Mouse (Mus musculus): ENCODE measurements around the gene 9230112D13Rik.

Gene 9230112D13Rik

DNA sequence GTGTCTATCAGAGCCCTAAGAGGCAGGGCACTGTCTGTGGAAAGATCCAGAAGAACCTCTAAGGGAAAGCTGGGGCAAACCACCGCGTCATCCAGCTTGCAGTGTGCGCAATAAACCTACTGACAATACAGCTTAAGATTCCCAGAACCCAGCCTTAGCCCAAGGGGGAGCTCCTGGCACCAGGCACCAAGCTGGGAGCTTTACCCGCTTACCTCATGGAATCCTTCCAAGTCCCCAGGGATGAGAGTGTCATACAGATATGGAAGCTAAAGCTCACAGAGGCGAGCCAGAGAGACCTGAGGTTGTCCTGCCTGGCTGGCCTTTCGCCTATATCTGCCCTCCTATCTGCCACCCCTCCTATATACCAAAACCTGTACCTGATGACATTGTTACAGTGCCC, 21.0 kb upstream of the 9230112D13Rik start:
- in situ Hi-C loops (cut with MboI, MseI): no loop called here

DNA sequence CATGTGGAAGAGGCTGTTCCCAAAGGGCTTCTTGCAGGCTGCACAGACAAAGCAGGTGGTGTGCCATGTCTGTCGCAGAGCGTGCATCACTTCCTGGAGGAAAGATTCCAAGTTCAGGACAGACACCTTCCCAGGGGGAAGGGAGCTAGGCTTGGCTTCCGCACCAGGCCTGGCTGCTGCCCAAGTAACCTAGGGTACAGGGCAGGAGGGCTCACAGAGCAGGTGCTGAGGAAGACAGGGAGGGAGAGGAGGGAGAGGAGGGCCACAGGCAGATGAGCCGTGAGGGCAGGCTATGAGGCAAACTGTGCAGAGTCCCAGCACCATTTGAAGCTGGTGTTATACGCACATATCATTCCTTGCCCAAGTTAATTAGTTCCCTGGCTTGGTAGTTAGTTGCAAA, 19.3 kb upstream of the 9230112D13Rik start:
- in situ Hi-C loops (cut with MboI, MseI): no loop called here

DNA sequence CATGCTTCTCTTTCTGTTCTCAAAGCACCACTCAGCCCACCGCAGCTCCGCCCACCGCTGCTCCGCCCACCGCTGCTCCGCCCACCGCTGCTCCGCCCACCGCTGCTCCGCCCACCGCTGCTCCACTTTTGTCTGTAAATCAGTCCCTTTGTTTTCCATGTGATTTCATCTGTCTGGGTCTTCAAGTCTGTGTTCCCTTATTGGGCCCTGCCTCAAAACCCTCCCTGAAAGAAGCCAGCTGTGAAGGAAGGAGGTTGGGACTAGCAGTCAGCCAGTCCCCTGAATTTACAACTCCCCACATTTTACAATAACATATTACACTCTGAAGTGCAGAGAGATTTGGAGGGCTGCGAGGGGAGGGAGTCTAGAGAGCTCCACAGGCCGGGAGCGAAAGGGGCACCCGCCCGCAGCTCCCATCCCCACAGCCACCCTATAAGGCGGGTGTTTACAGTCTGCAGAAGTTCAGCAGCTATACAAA, 18.1 kb upstream of the 9230112D13Rik start:
- in situ Hi-C loops (cut with MboI, MseI): no loop called here

DNA sequence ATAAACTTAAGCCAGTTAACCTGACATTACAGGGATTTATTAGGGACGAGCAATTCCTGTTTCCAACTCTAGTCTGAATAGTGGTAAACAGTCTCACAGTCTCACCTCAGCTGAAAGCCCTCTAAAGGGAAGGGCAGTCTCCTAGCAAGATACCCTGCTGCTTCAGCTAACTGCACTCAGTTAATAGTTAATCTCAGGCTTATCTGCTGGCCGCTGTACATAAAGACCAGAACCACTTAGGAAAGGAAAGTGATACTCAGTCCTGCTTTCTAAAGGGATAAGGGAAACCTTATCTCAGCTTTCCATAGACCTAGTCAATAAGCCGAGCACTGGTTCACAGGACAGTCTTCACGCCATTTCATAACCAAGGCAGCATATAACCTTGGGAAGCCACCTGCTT, 13.3 kb upstream of the 9230112D13Rik start:
- in situ Hi-C loops (cut with MboI, MseI): no loop called here

DNA sequence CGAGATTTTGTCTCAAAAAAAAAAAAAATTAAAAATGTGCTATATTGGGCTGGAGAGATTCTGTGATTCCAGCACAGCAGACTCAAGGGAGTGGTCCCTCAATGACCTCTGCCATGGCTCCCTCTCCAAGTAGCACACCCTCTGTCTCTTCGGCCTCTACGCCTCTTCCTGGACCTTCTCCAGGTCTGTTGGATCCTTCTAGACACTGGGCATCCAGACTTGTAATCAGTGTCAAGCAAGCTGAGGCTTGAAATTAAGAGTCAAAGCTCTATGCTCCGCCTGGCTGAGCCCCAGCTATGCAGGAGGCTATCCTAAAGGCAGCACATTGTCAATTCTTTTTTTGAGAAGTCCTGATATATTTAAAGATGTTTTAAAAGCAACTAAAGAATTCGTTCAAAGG, 10.9 kb upstream of the 9230112D13Rik start:
- in situ Hi-C loops (cut with MboI, MseI): no loop called here

DNA sequence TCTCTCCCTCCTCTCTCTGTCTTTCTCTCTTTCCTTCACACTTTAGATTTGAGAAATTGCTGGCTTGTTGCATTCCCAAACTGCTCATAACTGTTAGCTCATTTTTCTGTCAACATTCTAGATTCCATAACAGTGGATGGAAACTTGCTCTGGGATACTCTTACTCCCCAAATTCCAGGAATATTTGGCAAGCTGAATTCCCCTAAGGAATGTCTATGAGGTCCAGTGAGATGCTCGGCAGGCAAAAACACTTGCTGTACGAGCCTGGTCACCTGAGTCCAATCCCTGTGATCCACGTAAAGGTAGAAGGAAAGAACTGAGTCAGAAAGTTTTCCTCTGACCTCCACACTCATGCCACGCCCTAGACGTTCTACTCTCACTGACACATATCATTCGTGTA, 9.9 kb upstream of the 9230112D13Rik start:
- in situ Hi-C loops (cut with MboI, MseI): no loop called here

DNA sequence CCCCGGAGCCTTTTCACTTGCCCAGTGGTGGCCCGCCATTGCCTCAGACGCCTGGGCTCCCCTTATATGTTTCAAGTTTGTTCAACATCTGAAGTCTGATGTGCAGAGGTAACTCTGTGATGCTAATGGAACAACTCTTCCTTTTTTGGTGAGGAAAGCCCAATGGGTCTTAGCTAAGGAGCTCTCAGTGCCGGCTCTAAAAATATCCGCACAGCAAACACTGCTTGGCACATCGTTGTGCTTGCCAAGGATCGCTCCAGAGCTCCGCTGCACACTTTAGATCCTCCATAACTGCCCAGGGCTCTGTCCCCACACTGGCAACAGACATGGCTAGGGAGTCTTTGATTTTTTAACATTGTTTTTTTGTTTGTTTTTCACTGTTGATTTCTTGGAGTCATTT, 6.2 kb upstream of the 9230112D13Rik start:
- in situ Hi-C loops (cut with MboI, MseI): no loop called here

DNA sequence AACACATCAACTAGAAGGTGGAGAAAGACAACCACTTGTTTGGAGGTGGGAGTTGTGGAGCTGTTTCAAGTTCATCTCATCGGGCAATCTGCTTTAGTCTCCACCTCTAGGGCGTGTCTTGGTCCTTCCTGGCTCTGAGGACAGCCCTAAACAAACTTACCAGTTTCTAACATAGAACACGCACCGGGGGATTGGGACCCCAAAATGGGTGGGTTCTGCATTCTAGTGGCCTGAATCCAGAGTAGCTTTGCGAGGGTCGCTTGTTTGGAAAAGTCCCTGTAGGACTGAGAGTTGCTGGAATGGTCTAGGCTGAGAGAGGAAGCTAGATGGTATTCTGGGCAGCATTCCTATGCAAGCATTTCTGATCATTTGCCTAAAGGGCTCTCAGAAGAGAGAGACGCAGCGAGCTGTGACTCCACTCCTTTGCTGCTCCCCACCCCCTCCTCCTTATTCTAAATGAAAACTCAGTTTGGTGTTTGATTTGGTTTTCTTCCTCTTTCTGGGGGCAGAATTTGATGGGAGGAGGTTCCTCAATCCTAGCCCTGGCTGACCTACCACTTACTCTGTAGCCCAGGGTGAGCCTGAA, 4.5 kb downstream of the 9230112D13Rik start:
- in situ Hi-C loops (cut with MboI, MseI): no loop called here

DNA sequence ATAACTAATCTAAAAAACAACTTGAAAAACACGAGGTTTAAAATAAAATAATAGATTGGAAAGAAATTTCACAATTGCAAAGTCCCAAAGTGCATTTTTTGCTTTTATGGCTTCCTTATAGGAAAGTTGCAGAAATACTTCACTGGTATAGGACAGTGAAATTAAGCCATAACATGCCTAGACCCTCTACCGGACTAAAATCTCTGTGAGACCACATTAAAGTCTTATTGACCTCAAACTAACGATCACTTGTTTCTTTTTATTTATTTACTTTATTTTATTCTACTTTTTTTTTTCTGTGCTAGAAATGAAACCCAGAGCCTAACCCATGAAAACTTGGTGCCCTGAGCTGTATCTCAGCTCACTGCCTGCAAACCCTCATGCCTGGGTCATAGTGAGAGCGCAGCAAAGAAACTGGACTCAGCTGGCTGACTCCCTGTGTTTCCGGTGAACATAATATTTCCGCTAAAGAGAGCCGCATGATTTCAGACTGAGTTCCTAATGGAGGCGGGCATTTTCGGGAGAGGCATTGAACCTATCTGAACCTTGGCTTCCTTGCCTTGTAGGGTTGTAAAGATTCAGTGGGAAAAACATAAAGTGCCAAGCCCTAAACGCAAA, 5.5 kb downstream of the 9230112D13Rik start:
- in situ Hi-C loops (cut with MboI, MseI): no loop called here

DNA sequence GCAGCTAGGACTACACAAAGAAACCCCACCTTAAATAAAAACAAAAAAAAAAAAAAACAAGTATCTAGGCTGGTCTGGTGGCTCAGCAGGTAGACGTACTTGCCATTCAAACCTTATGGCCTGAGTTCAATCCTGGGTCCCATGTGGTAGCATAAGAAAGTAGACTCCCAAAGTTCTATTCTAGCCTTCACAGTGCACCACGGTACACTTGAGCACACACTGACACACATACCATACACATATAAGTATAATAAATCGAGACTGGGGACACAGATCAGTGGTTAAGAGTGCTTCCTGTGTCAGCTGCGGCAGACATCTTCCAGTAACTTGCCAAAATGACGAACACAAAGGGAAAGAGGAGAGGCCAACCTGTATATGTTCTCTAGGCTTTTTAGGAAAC, 6.7 kb downstream of the 9230112D13Rik start:
- in situ Hi-C loops (cut with MboI, MseI): no loop called here

DNA sequence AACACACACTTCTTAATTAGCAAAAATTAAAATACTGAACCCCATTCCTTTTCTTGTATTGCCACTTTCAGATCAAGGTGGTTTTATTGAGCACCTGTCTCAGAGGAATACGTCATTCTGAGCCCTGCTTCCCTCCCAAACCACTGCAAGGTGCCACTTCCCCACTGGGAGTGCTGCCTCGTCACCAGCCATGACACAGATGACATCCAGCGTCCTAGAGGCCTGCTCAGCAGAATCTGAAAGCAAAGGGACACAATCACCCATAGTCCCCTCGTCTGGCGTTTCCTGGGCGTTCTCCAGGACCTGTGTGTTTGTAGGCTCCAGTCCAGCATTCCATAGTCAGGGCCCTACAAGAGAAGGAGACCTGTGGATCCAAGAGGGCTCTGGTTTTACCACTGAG, 8.5 kb downstream of the 9230112D13Rik start:
- in situ Hi-C loops (cut with MboI, MseI): no loop called here

DNA sequence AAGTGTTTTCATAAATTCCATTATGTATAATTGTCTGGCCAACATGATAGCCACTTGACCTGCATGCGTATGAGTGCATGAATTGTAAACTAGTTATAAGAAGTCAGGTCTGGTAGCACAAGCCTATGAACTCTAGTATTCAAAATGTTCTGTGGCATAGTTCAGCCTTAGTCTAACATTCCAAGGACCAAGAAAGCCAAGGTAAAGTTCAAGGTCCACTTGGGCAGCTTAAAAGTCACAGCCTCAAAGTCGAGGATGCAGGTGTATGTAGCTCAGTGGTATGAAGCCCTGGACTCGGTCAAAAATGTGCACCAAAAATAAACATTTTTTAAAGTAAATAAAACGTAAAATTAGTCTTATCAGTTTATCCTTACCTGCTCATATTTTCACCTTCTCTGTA, 10.0 kb downstream of the 9230112D13Rik start:
- in situ Hi-C loops (cut with MboI, MseI): no loop called here

DNA sequence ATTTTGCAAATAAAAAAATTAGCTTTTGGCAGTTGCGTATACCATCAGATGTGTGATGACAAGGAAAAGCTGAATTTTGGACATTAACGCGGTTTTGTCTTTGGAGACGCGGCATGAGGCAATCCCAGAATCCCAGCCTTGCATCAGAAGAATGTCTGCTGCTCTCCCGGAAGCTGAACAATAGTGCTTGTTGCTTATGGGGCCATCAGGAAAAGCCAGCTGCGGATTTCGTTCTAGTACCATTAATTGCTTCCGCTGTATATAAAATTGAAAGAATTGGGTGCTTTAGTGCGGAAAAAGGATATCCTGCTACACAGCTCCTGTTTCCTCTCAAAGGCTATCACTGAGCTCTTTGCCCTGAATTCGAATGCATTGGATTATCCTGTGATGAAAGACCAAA, 10.7 kb downstream of the 9230112D13Rik start:
- in situ Hi-C loops (cut with MboI, MseI): no loop called here

DNA sequence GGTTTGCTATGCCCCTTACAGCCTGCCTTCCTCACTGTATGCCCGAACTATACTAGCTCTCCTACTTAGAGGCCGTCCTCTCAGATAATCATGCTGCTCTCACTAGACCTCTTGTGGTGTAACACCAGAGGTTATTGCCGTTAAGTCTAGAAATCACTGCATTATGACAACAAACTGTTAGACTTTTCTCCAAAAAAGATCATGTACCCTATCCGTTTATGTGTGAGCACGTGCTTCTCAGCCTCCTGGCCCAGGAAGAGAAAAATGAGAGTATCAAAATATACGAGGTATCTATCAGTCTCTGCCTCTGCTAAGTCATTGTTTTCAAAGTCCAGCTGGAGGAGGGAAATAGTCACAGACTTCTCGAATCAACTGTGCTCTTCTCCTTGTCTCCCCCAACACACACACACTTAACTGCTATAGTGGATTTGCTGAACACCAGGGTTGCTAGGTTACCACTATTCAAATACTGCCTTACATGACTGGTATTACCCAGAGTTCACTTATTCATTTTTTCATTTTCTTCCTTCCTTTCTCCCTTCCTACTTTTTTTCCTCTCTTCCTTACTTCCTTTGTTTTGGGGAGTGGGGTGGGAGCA, 13.7 kb downstream of the 9230112D13Rik start:
- in situ Hi-C loops (cut with MboI, MseI): no loop called here

DNA sequence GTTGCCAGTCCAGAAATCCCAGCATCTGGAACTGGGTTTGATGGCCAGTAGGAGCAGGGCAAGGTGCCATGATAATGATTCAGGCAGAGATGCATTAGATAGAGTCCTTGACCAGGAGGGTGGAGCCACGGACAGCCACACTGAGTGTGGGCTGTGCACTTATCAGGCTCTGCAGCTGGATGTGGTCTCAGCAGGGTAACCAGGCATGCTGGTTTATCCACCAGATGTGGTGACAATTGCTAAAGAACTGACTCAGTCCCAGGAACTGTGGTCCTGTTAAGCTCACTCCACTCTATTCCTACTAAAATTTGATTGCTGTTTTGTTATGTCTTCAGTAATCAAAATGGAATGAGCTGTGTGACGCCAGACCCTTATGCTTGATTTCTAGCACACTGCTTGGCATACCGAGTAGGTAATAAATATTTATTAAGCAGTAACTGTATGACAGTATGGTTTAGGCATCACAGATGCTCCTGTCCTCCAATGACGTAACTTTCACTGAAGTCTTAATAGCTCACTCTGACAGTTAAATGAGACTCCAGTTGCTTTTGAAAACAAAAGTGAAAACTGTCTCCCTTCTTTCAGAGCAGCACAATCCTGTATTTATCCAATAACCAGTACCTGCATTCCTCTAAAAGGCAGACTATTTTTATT, 14.3 kb downstream of the 9230112D13Rik start:
- in situ Hi-C loops (cut with MboI, MseI): no loop called here

DNA sequence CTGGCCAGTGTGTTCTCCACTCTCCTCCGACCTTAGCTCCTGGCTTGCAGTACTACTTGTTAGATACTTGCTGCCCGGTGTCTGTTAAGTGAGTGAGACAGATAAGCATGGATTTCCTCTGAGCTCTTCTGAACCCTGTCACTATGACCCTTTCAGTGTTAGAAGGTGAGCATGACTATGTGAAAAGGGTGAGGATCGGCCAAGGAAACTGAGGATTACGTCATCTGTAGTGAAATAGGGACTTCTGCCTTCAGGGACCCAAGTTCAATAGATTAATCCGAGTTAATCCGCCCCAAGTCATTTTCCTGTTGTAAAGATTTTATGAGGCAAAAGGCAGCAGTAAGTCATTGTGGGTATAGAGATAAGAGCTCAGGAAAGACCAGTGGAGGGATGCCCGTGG, 17.3 kb downstream of the 9230112D13Rik start:
- in situ Hi-C loops (cut with MboI, MseI): no loop called here

DNA sequence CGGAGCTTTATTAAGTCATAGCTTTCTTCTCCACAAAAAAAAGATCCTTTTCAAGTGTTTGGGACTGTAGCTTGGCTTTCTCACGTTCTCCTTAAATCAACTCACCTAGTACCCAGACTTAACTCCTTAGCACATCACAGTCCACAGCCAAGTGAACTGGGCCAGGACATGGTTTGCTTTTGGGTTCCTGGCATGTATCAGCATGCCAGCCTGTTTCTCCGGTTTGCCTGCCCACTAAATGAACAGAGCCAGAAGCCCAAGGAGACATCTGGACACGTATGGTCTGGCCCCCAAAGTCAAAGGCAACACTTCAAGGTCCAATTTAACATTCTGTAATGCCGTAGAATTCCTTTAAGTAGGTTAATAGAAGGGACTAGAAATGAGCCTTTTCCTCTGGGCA, 18.2 kb downstream of the 9230112D13Rik start:
- in situ Hi-C loops (cut with MboI, MseI): loop anchor here (5.0 kb wide), 2 partner anchors 43 to 158 kb away; no protein-coding TSS in a partner anchor

DNA sequence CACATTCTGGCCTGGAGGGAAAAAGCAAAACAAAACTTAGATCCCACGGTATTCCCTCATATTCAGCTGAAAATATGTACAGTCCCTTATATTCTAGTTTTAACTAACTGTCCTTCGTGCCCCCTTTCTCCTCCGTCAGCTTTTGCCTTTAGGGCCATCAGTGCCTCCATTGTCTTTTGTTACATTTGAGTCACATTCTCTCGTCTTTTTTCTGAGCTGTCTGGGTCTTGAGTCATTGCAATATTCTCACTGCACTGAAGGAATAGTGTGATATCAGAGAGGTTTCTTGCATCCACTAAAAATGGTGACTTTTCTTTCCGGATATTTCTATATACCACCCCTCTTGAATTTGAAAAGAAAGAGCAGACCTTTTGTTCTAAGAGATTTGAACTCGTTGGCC, 18.8 kb downstream of the 9230112D13Rik start:
- in situ Hi-C loops (cut with MboI, MseI): loop anchor here (5.0 kb wide), 2 partner anchors 44 to 159 kb away; no protein-coding TSS in a partner anchor

DNA sequence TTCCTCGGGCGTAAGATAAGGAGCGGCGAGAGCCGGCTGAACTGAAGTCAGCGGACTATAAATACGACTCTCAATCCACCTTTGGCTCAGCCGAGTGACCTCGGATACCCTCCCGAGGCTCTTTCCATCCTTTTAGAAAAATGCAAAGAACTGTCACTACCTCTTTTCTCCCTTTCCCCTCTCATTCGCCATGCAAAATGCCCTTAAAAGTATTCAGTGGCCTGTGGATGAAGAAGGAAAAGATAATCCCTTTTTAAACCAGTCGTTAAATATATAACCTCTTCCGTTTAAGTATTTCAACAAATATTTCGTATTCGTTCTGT, 19.3 kb downstream of the 9230112D13Rik start, which contains the start of gene Bmpr1a:
TSS of gene Bmpr1a (minus strand) at position 17 of the 323 bp plus-strand sequence.
- in situ Hi-C loops (cut with MboI, MseI): loop anchor here (5.0 kb wide), 2 partner anchors 44 to 159 kb away; no protein-coding TSS in a partner anchor

DNA sequence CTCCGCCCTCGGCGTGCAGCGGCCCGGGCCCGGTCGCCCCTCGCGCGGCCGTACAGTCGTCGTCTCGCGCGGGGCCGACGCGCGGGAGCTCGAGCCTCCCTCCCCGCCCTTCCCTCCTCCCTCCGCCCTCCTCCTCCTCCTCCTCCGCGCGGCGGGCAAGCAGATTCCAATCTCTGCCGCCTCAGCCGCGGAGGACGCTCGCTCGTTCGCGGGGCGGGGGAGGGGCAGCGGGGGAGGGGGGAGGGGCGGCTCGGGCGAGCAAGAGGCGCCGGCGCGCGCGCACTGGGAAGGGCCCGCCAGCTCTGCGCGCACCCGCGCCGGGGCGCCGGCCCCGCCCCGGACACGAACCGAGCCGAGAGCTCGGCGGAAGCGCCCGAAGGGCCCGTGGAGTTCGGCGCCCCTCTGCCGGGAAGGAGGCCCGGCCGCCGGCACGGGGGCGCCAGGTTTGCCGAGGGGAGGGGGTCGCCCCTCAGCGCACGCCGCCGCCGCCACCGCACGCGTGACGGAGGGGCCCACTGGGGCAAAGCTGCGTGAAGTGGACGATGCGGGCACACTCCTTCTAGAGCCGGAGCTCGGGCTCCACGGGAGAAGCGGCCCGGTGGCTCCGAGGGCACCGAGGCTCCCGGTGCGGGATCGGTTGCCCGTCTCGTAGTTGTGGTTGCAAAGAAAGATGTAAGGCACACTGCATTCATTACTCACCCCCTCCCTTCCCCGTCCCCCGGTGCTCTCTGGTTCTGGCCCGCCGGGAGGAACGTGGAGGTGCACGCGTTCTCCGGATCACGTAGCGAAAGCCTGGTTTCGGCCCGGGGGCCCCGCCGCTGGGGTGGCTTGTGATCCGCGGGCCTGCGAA, 19.9 kb downstream of the 9230112D13Rik start:
- in situ Hi-C loops (cut with MboI, MseI): loop anchor here (5.0 kb wide), 2 partner anchors 45 to 160 kb away; no protein-coding TSS in a partner anchor

DNA sequence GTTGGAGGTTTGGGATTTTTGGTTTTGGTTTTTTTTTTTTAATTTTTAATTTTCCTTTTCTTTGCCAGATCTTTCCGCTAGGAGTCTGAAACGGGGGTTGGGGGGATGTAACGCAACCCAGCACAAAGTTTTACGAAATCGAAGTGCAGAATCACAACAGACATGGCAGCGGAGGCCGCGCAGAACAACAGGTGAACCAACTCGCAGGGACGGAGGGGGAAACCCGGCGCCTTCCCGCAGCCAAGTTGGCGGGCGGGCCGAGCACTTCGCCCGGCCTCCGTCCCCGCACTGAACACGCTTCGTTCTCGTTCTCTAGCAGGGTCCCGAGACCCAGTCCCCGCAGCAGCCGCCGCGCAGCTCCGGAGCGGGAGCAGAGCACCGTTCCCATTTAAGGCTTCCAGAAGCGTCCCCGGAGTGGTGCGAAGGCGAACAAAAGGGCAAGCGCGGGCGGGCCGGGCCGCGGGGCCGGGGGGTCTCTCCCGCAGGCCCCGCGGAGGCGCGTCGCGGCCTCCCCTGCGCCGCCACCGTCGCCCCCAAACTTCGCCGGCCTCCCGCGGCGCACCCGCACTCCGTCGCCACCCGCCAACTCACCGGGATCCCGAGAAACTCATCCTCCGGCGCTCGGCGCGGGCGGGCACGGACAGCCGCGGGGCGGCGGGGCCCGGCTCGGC, 20.7 kb downstream of the 9230112D13Rik start:
- in situ Hi-C loops (cut with MboI, MseI): loop anchor here (5.0 kb wide), 2 partner anchors 45 to 160 kb away; no protein-coding TSS in a partner anchor
